Mouse (Mus musculus): ENCODE measurements around the gene Ctdsp2. TPM values are rescaled to one million over a fixed set of nuclear protein-coding genes. Genes with fewer than 3 reads are reported as not detected.

The Ctdsp2 gene
- polyA plus RNA-seq, 1 experiment from 2014 or later: 38.2 TPM

GRCm38 (mm10) chr10:126991676-126992075, 13.2 kb downstream of the Ctdsp2 start:
- peaks cover 40% of the 10 kb centered on the region for H3K36me3 ChIP-seq (ENCODE audit: control insufficient read depth, insufficient read depth)

GRCm38 (mm10) chr10:126993621-126994020, 15.1 kb downstream of the Ctdsp2 start:
- peaks cover 54% of the 10 kb centered on the region for H3K36me3 ChIP-seq (ENCODE audit: control insufficient read depth, insufficient read depth)
- H3K4me3 ChIP-seq (ENCODE audit: low read length): no peak overlapping the region
- no peaks in the 10 kb centered on the region for H3K9me3 ChIP-seq (replicated peaks; ENCODE audit: control insufficient read depth, low read length)
- no peaks in the 10 kb centered on the region for H3K27me3 ChIP-seq (ENCODE audit: control insufficient read depth, insufficient read depth, low read length)
- WGBS: 81% methylated on average over 3 of the region's 3 CpGs
- H3K9ac ChIP-seq (ENCODE audit: low read length): no peak overlapping the region
- H3K4me2 ChIP-seq (ENCODE audit: low read depth, low read length): no peak overlapping the region
- no peak overlapping the region for H3K27ac ChIP-seq (ENCODE audit: low read length)
- ATAC-seq (replicated peaks; ENCODE audit: extremely low read depth, insufficient read depth, low FRiP score): no peak
- peaks cover 16% of the 10 kb centered on the region for H3K4me1 ChIP-seq (ENCODE audit: control insufficient read depth, insufficient read depth, low read length)

More at GRCm38 (mm10) chr10:126991676-126992075, 13.2 kb downstream of the Ctdsp2 start:
- peaks cover 36% of the 10 kb centered on the region for H3K4me1 ChIP-seq (ENCODE audit: control insufficient read depth, insufficient read depth, low read length)
- H3K27ac ChIP-seq (ENCODE audit: low read length): no peak overlapping the region
- H3K9ac ChIP-seq (ENCODE audit: low read length): no peak overlapping the region
- no peak for ATAC-seq (replicated peaks; ENCODE audit: extremely low read depth, insufficient read depth, low FRiP score)
- no peak overlapping the region for H3K4me2 ChIP-seq (ENCODE audit: low read depth, low read length)
- WGBS: 61% methylated on average over 3 of the region's 3 CpGs
- H3K4me3 ChIP-seq (ENCODE audit: low read length): no peak overlapping the region
- no peaks in the 10 kb centered on the region for H3K9me3 ChIP-seq (replicated peaks; ENCODE audit: control insufficient read depth, low read length)
- H3K27me3 ChIP-seq (ENCODE audit: control insufficient read depth, insufficient read depth, low read length): no peaks in the 10 kb centered on the region

GRCm38 (mm10) chr10:126997340-126998113, 19.0 kb downstream of the Ctdsp2 start:
- WGBS: 58% methylated on average over 13 of the region's 13 CpGs
- no peak overlapping the region for H3K27ac ChIP-seq (ENCODE audit: low read length)
- no peak overlapping the region for H3K4me2 ChIP-seq (ENCODE audit: low read depth, low read length)
- no peak overlapping the region for H3K9ac ChIP-seq (ENCODE audit: low read length)
- H3K9me3 ChIP-seq (replicated peaks; ENCODE audit: control insufficient read depth, low read length): no peaks in the 10 kb centered on the region
- H3K36me3 ChIP-seq (ENCODE audit: control insufficient read depth, insufficient read depth): peaks cover 48% of the 10 kb centered on the region
- H3K4me1 ChIP-seq (ENCODE audit: control insufficient read depth, insufficient read depth, low read length): no peaks in the 10 kb centered on the region
- ATAC-seq (replicated peaks; ENCODE audit: extremely low read depth, insufficient read depth, low FRiP score): no peak
- no peak overlapping the region for H3K4me3 ChIP-seq (ENCODE audit: low read length)
- no peaks in the 10 kb centered on the region for H3K27me3 ChIP-seq (ENCODE audit: control insufficient read depth, insufficient read depth, low read length)

- peaks cover 21% of the 10 kb centered on the region for H3K36me3 ChIP-seq (ENCODE audit: control insufficient read depth, insufficient read depth)
- ATAC-seq (replicated peaks; ENCODE audit: extremely low read depth, insufficient read depth, low FRiP score): no peak
- H3K9me3 ChIP-seq (replicated peaks; ENCODE audit: control insufficient read depth, low read length): no peaks in the 10 kb centered on the region
- no peak within 1 kb of the TSS for H3K9ac ChIP-seq (ENCODE audit: low read length)
- H3K4me3 ChIP-seq (ENCODE audit: low read length): no peak within 1 kb of the TSS
- no peak within 1 kb of the TSS for H3K27ac ChIP-seq (ENCODE audit: low read length)
- H3K4me1 ChIP-seq (ENCODE audit: control insufficient read depth, insufficient read depth, low read length): no peaks in the 10 kb centered on the region
- 86% methylated on average over 5 of the region's 5 CpGs for WGBS
- H3K4me2 ChIP-seq (ENCODE audit: low read depth, low read length): no peak within 1 kb of the TSS
- no peaks in the 10 kb centered on the region for H3K27me3 ChIP-seq (ENCODE audit: control insufficient read depth, insufficient read depth, low read length)
Measured at GRCm38 (mm10) chr10:127000529-127000928, 22.0 kb downstream of the Ctdsp2 start, which contains the start of gene Avil. TSS of gene Avil (plus strand) at chr10:127000709.

GRCm38 (mm10) chr10:127001297-127001696, 22.8 kb downstream of the Ctdsp2 start:
- 73% methylated on average over 9 of the region's 9 CpGs for WGBS
- Histone ChIP-seq H3K4me3 (ENCODE audit: low read length) (no peak overlapping the region), H3K27ac (ENCODE audit: low read length) (no peak overlapping the region), H3K36me3 (ENCODE audit: control insufficient read depth, insufficient read depth) (peaks cover 19% of the 10 kb centered on the region), H3K27me3 (ENCODE audit: control insufficient read depth, insufficient read depth, low read length) (no peaks in the 10 kb centered on the region), H3K4me2 (ENCODE audit: low read depth, low read length) (no peak overlapping the region), H3K9me3 (replicated peaks; ENCODE audit: control insufficient read depth, low read length) (no peaks in the 10 kb centered on the region), H3K9ac (ENCODE audit: low read length) (no peak overlapping the region), H3K4me1 (ENCODE audit: control insufficient read depth, insufficient read depth, low read length) (no peaks in the 10 kb centered on the region)
- no peak for ATAC-seq (replicated peaks; ENCODE audit: extremely low read depth, insufficient read depth, low FRiP score)

GRCm38 (mm10) chr10:127002056-127002455, 23.5 kb downstream of the Ctdsp2 start:
- no peak overlapping the region for H3K9ac ChIP-seq (ENCODE audit: low read length)
- no peak overlapping the region for H3K4me2 ChIP-seq (ENCODE audit: low read depth, low read length)
- no peaks in the 10 kb centered on the region for H3K4me1 ChIP-seq (ENCODE audit: control insufficient read depth, insufficient read depth, low read length)
- no peak overlapping the region for H3K27ac ChIP-seq (ENCODE audit: low read length)
- H3K27me3 ChIP-seq (ENCODE audit: control insufficient read depth, insufficient read depth, low read length): no peaks in the 10 kb centered on the region
- ATAC-seq (replicated peaks; ENCODE audit: extremely low read depth, insufficient read depth, low FRiP score): no peak
- H3K36me3 ChIP-seq (ENCODE audit: control insufficient read depth, insufficient read depth): peaks cover 19% of the 10 kb centered on the region
- WGBS: 74% methylated on average over 1 of the region's 1 CpGs
- no peaks in the 10 kb centered on the region for H3K9me3 ChIP-seq (replicated peaks; ENCODE audit: control insufficient read depth, low read length)
- no peak overlapping the region for H3K4me3 ChIP-seq (ENCODE audit: low read length)

- Histone ChIP-seq H3K9ac (ENCODE audit: low read length) (no peak overlapping the region), H3K4me1 (ENCODE audit: control insufficient read depth, insufficient read depth, low read length) (no peaks in the 10 kb centered on the region), H3K4me3 (ENCODE audit: low read length) (no peak overlapping the region), H3K9me3 (replicated peaks; ENCODE audit: control insufficient read depth, low read length) (no peaks in the 10 kb centered on the region), H3K4me2 (ENCODE audit: low read depth, low read length) (no peak overlapping the region), H3K27me3 (ENCODE audit: control insufficient read depth, insufficient read depth, low read length) (no peaks in the 10 kb centered on the region), H3K36me3 (ENCODE audit: control insufficient read depth, insufficient read depth) (peaks cover 12% of the 10 kb centered on the region), H3K27ac (ENCODE audit: low read length) (no peak overlapping the region)
- 83% methylated on average over 5 of the region's 5 CpGs for WGBS
- no peak for ATAC-seq (replicated peaks; ENCODE audit: extremely low read depth, insufficient read depth, low FRiP score)
Measured at GRCm38 (mm10) chr10:127002765-127003164, 24.2 kb downstream of the Ctdsp2 start.

GRCm38 (mm10) chr10:127003334-127003733, 24.8 kb downstream of the Ctdsp2 start:
- Histone ChIP-seq H3K4me1 (ENCODE audit: control insufficient read depth, insufficient read depth, low read length) (no peaks in the 10 kb centered on the region), H3K4me2 (ENCODE audit: low read depth, low read length) (no peak overlapping the region), H3K36me3 (ENCODE audit: control insufficient read depth, insufficient read depth) (peaks cover 7% of the 10 kb centered on the region), H3K27ac (ENCODE audit: low read length) (no peak overlapping the region), H3K4me3 (ENCODE audit: low read length) (no peak overlapping the region), H3K27me3 (ENCODE audit: control insufficient read depth, insufficient read depth, low read length) (no peaks in the 10 kb centered on the region), H3K9me3 (replicated peaks; ENCODE audit: control insufficient read depth, low read length) (no peaks in the 10 kb centered on the region), H3K9ac (ENCODE audit: low read length) (no peak overlapping the region)
- no peak for ATAC-seq (replicated peaks; ENCODE audit: extremely low read depth, insufficient read depth, low FRiP score)
- WGBS: 92% methylated on average over 8 of the region's 8 CpGs

- ATAC-seq (replicated peaks; ENCODE audit: extremely low read depth, insufficient read depth, low FRiP score): no peak
- H3K4me2 ChIP-seq (ENCODE audit: low read depth, low read length): no peak overlapping the region
- peaks cover 3% of the 10 kb centered on the region for H3K36me3 ChIP-seq (ENCODE audit: control insufficient read depth, insufficient read depth)
- no peak overlapping the region for H3K4me3 ChIP-seq (ENCODE audit: low read length)
- no peak overlapping the region for H3K9ac ChIP-seq (ENCODE audit: low read length)
- no peaks in the 10 kb centered on the region for H3K4me1 ChIP-seq (ENCODE audit: control insufficient read depth, insufficient read depth, low read length)
- H3K9me3 ChIP-seq (replicated peaks; ENCODE audit: control insufficient read depth, low read length): no peaks in the 10 kb centered on the region
- 82% methylated on average over 7 of the region's 7 CpGs for WGBS
- no peak overlapping the region for H3K27ac ChIP-seq (ENCODE audit: low read length)
- no peaks in the 10 kb centered on the region for H3K27me3 ChIP-seq (ENCODE audit: control insufficient read depth, insufficient read depth, low read length)
Measured at GRCm38 (mm10) chr10:127003806-127004205, 25.3 kb downstream of the Ctdsp2 start.

Data from heart, embryonic 16.5 days (tissue).